Mouse (Mus musculus) megakaryocyte-erythroid progenitor cell, adult 5 weeks (primary cell): ENCODE data around the gene Tsc1. TPM values are rescaled to one million over a fixed set of nuclear protein-coding genes. Genes with fewer than 3 reads are reported as not detected.

ENCODE experiments used
- polyA plus RNA-seq: library from polyadenylated mRNA; stranded (reverse); fragments of >175 nt; gene quantifications from 2 replicates; pipeline ENCODE4 v1.2.3, GENCODE M21; 2012

Gene Tsc1
- 2.4 and 4.5 TPM in 2 replicates for polyA plus RNA-seq

DNA sequence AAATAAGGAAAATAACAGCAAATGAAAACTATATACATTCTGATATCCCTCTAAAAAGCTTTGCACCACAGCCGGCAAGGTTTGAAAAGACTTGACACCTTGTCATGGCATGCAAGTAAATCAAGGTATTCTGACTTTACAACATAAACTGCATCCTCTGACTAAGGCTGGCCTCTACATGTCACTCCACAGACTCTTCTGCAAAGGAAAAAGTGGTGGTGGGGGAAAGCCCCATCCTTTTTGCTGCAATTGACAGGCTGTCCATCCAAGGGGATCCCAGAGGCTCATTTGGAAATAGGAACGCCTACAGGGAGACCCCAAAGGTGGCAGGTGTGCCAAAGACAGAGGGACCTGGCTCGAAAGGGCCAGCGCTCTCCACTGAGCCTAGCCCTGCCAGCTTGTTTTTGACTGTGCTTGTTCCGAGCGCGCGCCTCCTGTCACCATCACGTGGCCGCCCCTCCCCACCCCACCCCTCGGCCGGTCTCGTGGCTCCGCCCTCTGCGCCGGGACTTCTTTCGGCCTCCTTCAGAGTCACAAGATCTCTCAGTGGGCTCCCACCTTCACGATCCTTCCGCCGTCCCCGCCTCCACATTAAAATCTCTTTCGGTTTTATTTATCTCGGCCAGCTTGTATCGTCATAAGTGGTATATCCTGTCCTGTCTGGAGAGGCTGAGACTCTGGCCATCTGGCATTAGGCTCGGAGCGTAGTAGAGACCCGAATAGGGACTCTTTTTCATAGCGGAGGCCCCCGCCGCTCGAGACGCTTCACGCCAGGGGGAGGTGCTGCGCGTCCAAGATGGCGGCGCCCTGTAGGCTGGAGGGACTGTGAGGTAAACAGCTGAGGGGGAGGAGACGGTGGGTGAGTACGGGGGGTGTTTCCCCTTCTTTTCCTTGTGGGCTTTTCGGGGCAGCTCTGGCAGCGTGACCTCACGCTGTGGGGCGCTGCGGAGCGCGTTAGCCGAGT lies at the start of gene Tsc1:
TSS of gene Tsc1 (plus strand) at position 768 of the 964 bp plus-strand sequence.

DNA sequence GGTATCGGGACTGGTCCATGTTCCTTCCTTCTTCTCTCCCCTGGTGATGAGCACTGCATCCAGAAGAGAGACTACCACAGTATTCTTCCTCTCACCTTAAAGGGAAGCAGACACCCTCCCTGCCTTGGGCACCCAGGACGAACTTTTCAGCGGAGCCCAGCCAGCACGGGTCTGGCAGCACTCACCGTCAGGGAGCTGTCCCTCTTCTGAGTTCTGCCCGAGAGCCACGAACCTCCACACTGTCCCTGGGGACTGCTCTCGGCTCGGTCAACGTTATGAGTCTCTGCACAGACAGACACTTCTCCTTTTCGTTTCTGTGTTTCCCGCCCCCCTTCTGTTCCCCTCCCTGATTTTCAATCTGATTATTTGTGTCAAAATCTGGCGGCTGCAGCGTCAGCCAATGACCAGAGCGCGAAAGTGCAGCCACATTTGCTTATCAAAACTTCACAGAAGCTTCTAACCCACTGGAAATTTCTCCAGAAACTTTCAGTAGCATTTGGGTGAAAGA lies 19.3 kb upstream of the Tsc1 start, which contains the start of gene Gfi1b:
TSS of gene Gfi1b (minus strand) at position 319 of the 508 bp plus-strand sequence.

DNA sequence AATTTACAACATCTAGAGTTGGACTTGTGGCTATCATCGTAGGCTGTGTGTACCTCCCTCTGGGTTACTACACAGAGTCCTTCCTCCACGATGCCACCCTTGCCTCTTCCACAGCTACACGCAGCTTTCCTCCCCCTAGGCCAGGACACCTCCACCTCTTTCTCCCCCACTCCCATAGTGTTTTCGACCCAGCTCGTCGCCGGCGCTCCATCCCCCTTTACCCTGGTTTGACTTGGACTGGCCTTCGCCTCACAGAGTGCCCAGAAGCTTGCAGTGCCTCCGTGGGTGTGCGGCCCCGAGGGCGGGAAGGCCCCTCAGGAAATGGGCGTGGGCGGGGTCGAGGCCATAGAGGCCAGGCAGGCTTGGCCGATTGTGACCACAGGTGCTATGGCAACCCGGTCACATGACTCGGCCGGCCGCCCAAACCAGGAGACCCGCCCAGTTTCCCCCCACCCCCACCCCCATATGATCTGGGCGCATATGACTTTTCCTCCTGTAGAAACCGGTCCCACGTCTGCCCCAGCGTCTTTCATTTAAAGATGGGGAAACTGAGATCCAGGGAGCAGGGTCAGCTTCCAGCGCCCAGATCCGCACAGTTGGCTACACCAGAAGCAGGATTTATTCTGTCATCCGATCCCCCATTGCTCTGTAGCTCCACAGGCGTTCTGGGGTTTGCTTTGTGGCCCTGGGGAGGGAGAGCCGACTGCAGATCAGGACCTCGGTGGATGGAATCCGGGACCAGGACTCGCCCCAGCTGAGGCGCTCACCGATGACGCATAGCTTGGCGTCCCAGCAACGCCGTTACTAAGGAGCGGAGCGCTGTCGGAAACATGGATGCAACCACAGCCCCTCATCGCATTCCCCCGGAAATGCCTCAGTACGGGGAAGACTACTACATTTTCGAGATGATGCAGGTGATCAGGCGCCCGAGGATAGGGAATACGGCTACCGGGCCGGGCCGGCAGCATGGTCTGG lies 58.6 kb downstream of the Tsc1 start, which contains the start of the genes Spaca9 and Ak8:
TSS of gene Spaca9 (minus strand) at position 367 of the 975 bp plus-strand sequence.
TSS of gene Ak8 (plus strand) at position 804 of the 975 bp plus-strand sequence.

Other genes starting within 250 kb of the Tsc1 start
- 1.3 and 2.3 TPM in 2 replicates for gene Ppp1r26, start 194.4 kb upstream of the Tsc1 start, polyA plus RNA-seq
- 0.38 TPM in 1 of 2 replicates, not detected in the other for gene 1700007K13Rik, start 174.9 kb upstream of the Tsc1 start, polyA plus RNA-seq
- gene Mrps2, start 173.2 kb upstream of the Tsc1 start, polyA plus RNA-seq: 34.9 and 39.3 TPM in 2 replicates
- gene Gbgt1, start 144.3 kb upstream of the Tsc1 start, polyA plus RNA-seq: not detected in 2 replicates
- not detected in 2 replicates for gene Gm10134, start 135.1 kb upstream of the Tsc1 start, polyA plus RNA-seq
- 10.8 and 16.0 TPM in 2 replicates for gene Ralgds, start 128.1 kb upstream of the Tsc1 start, polyA plus RNA-seq
- gene Cel, start 77.8 kb upstream of the Tsc1 start, polyA plus RNA-seq: 0.12 TPM in 1 of 2 replicates, not detected in the other
- gene Gtf3c5, start 57.5 kb upstream of the Tsc1 start, polyA plus RNA-seq: 18.7 and 24.3 TPM in 2 replicates
- 76.4 and 100 TPM in 2 replicates for gene Gfi1b, start 19.2 kb upstream of the Tsc1 start, polyA plus RNA-seq
- gene Spaca9, start 58.5 kb downstream of the Tsc1 start, polyA plus RNA-seq: 0.21 and 0.43 TPM in 2 replicates
- 0.23 and 0.36 TPM in 2 replicates for gene Ak8, start 58.9 kb downstream of the Tsc1 start, polyA plus RNA-seq
- gene Gtf3c4, start 199.1 kb downstream of the Tsc1 start, polyA plus RNA-seq: 18.7 and 25.9 TPM in 2 replicates
- gene Ddx31, start 199.2 kb downstream of the Tsc1 start, polyA plus RNA-seq: 5.5 TPM in 2 replicates